Mouse (Mus musculus) limb, embryonic 13.5 days (tissue): Measurements from ENCODE around the gene Srprb. TPM values are rescaled to one million over a fixed set of nuclear protein-coding genes. Genes with fewer than 3 reads are reported as not detected.

Experiments
- ATAC-seq: fragments of 200-750 bp; cut with Nextera tagmentation; 2 replicates; pipeline ENCODE4 v1.8.0; 2017; ENCODE audit warnings: low read depth, moderate number of reproducible peaks, moderate TSS enrichment; ENCODE audit not compliant: low FRiP score
- H3K27ac ChIP-seq: fragments of 300-500 bp; sonication (generic); 2 replicates; pipeline ENCODE4 v1.5.1; 2015; ENCODE audit warnings: inconsistent platforms, mild to moderate bottlenecking, moderate library complexity
- H3K27me3 ChIP-seq: fragments of 300-500 bp; sonication (generic); 2 replicates; pipeline ENCODE4 v1.6.1; 2015; ENCODE audit warnings: mild to moderate bottlenecking, inconsistent platforms
- H3K36me3 ChIP-seq: fragments of 300-500 bp; sonication (generic); 2 replicates; pipeline ENCODE4 v1.6.1; 2015; ENCODE audit warnings: inconsistent platforms, mild to moderate bottlenecking, moderate library complexity
- H3K4me1 ChIP-seq: fragments of 300-500 bp; sonication (generic); 2 replicates; pipeline ENCODE4 v1.6.1; 2015; ENCODE audit warnings: inconsistent platforms
- H3K4me2 ChIP-seq: fragments of 300-500 bp; sonication (generic); replicated peaks from 2 replicates; pipeline ENCODE4 v1.6.1; 2015; ENCODE audit warnings: inconsistent platforms, mild to moderate bottlenecking, moderate library complexity
- H3K4me3 ChIP-seq: fragments of 300-500 bp; sonication (generic); 2 replicates; pipeline ENCODE4 v1.5.1; 2015; ENCODE audit warnings: moderate library complexity, mild to moderate bottlenecking, inconsistent platforms
- H3K9ac ChIP-seq: fragments of 300-500 bp; sonication (generic); 2 replicates; pipeline ENCODE4 v1.6.1; 2015; ENCODE audit warnings: mild to moderate bottlenecking, inconsistent platforms
- H3K9me3 ChIP-seq: fragments of 300-500 bp; sonication (generic); 2 replicates; pipeline ENCODE4 v1.6.1; 2016; ENCODE audit warnings: inconsistent platforms
- WGBS: fragments of 180-500 bp; shearing (Covaris S2); methylation state at CpG from one replicate; pipeline ENCODE4 v1.1.7; 2015; 5-methylcytosine and 5-hydroxymethylcytosine counted together
- polyA plus RNA-seq: library from polyadenylated mRNA; unstranded; fragments of >200 nt; fragmentation: Nextera tagmentation; extraction: Ambion mirVana; gene quantifications from 2 replicates; pipeline ENCODE4 v1.2.1, GENCODE M21; 2015

The Srprb gene
- polyA plus RNA-seq, 1 experiment from 2014 or later: 66.9 TPM

GRCm38 (mm10) chr9:103188416-103188815, 13.5 kb downstream of the Srprb start:
- Histone ChIP-seq H3K36me3 (peaks cover 59% of the 10 kb centered on the region), H3K9ac (no peak overlapping the region), H3K27ac (no peak overlapping the region), H3K27me3 (no peaks in the 10 kb centered on the region), H3K9me3 (no peaks in the 10 kb centered on the region), H3K4me3 (no peak overlapping the region), H3K4me2 (no peak overlapping the region), H3K4me1 (no peaks in the 10 kb centered on the region)
- 93% methylated on average over 4 of the region's 4 CpGs for WGBS
- no peak for ATAC-seq

- no peak for ATAC-seq
- Histone ChIP-seq H3K9ac (no peak overlapping the region; the same call in 1 of the 2 replicates), H3K9me3 (no peaks in the 10 kb centered on the region), H3K4me3 (no peak overlapping the region), H3K27ac (no peak overlapping the region), H3K4me2 (no peak overlapping the region), H3K36me3 (peaks cover 42% of the 10 kb centered on the region), H3K27me3 (no peaks in the 10 kb centered on the region), H3K4me1 (no peaks in the 10 kb centered on the region)
- 65% methylated on average over 9 of the region's 9 CpGs for WGBS
These were observed 15.2 kb downstream of the Srprb start for GRCm38 (mm10) chr9:103186747-103187146.

GRCm38 (mm10) chr9:103185946-103186345, 16.0 kb downstream of the Srprb start:
- Histone ChIP-seq H3K9ac (no peak overlapping the region), H3K4me2 (no peak overlapping the region), H3K36me3 (peaks cover 35% of the 10 kb centered on the region), H3K4me1 (peaks cover 1% of the 10 kb centered on the region; the same call in 1 of the 2 replicates), H3K27me3 (no peaks in the 10 kb centered on the region), H3K9me3 (no peaks in the 10 kb centered on the region), H3K4me3 (no peak overlapping the region), H3K27ac (no peak overlapping the region)
- 90% methylated on average over 8 of the region's 8 CpGs for WGBS
- no peak for ATAC-seq

GRCm38 (mm10) chr9:103184855-103185254, 17.1 kb downstream of the Srprb start:
- H3K27me3 ChIP-seq: no peaks in the 10 kb centered on the region
- H3K4me2 ChIP-seq: no peak overlapping the region
- 63% methylated on average over 4 of the region's 4 CpGs for WGBS
- H3K9me3 ChIP-seq: no peaks in the 10 kb centered on the region
- peaks cover 12% of the 10 kb centered on the region for H3K4me1 ChIP-seq
- H3K27ac ChIP-seq: no peak overlapping the region
- ATAC-seq: no peak
- H3K9ac ChIP-seq: no peak overlapping the region
- H3K4me3 ChIP-seq: no peak overlapping the region
- peaks cover 24% of the 10 kb centered on the region for H3K36me3 ChIP-seq

- ATAC-seq: no peak
- Histone ChIP-seq H3K36me3 (no peaks in the 10 kb centered on the region), H3K27me3 (no peaks in the 10 kb centered on the region), H3K4me3 (no peak overlapping the region), H3K9ac (no peak overlapping the region), H3K4me2 (no peak overlapping the region), H3K4me1 (peaks cover 12% of the 10 kb centered on the region), H3K27ac (no peak overlapping the region), H3K9me3 (no peaks in the 10 kb centered on the region)
- 88% methylated on average over 8 of the region's 8 CpGs for WGBS
These were observed 20.1 kb downstream of the Srprb start for GRCm38 (mm10) chr9:103181886-103182285.

- WGBS: 2% methylated on average over 20 of the region's 20 CpGs
These were observed 21.0 kb downstream of the Srprb start for GRCm38 (mm10) chr9:103180807-103181565.

GRCm38 (mm10) chr9:103180303-103180702, 21.6 kb downstream of the Srprb start:
- peak overlapping the region; percentile 70 for H3K9ac ChIP-seq
- peak overlapping the region; percentile 72 for H3K4me2 ChIP-seq
- peaks cover 12% of the 10 kb centered on the region for H3K4me1 ChIP-seq
- no peaks in the 10 kb centered on the region for H3K36me3 ChIP-seq
- H3K27me3 ChIP-seq: no peaks in the 10 kb centered on the region
- no peak for ATAC-seq
- WGBS: 72% methylated on average over 3 of the region's 3 CpGs
- H3K27ac ChIP-seq: 0 out of 2 replicates have a peak overlapping the region, but pooled peaks have one; percentile 52
- H3K9me3 ChIP-seq: no peaks in the 10 kb centered on the region
- peak overlapping the region; percentile 51 for H3K4me3 ChIP-seq

More at GRCm38 (mm10) chr9:103180807-103181565, 21.0 kb downstream of the Srprb start:
- Histone ChIP-seq H3K4me1 (peaks cover 12% of the 10 kb centered on the region), H3K27ac (peak overlapping the region; percentile 52; the same call in 1 of the 2 replicates), H3K36me3 (no peaks in the 10 kb centered on the region), H3K4me2 (peak overlapping the region; percentile 72), H3K27me3 (no peaks in the 10 kb centered on the region), H3K9me3 (no peaks in the 10 kb centered on the region), H3K4me3 (peak overlapping the region; percentile 51), H3K9ac (peak overlapping the region; percentile 70)
- ATAC-seq: peak; percentile 95

- 95% methylated on average over 7 of the region's 7 CpGs for WGBS
These were observed 26.2 kb downstream of the Srprb start for GRCm38 (mm10) chr9:103175692-103176091.

GRCm38 (mm10) chr9:103174771-103175519, 27.0 kb downstream of the Srprb start:
- Histone ChIP-seq H3K4me1 (peaks cover under 1% of the 10 kb centered on the region; the same call in 1 of the 2 replicates), H3K27ac (no peak overlapping the region), H3K4me3 (no peak overlapping the region), H3K9ac (no peak overlapping the region), H3K36me3 (no peaks in the 10 kb centered on the region), H3K4me2 (no peak overlapping the region), H3K9me3 (no peaks in the 10 kb centered on the region), H3K27me3 (no peaks in the 10 kb centered on the region)
- WGBS: 59% methylated on average over 6 of the region's 6 CpGs
- ATAC-seq: no peak

More at GRCm38 (mm10) chr9:103175692-103176091, 26.2 kb downstream of the Srprb start:
- Histone ChIP-seq H3K4me2 (no peak overlapping the region), H3K9ac (no peak overlapping the region), H3K4me1 (peaks cover 8% of the 10 kb centered on the region), H3K9me3 (no peaks in the 10 kb centered on the region), H3K27ac (no peak overlapping the region), H3K27me3 (no peaks in the 10 kb centered on the region), H3K4me3 (no peak overlapping the region), H3K36me3 (no peaks in the 10 kb centered on the region)
- no peak for ATAC-seq

GRCm38 (mm10) chr9:103168771-103169170, 33.2 kb downstream of the Srprb start:
- Histone ChIP-seq H3K9ac (no peak overlapping the region), H3K9me3 (no peaks in the 10 kb centered on the region), H3K4me2 (no peak overlapping the region), H3K4me3 (no peak overlapping the region), H3K36me3 (no peaks in the 10 kb centered on the region), H3K4me1 (no peaks in the 10 kb centered on the region), H3K27me3 (no peaks in the 10 kb centered on the region), H3K27ac (no peak overlapping the region)
- WGBS: 38% methylated on average over 7 of the region's 7 CpGs
- no peak for ATAC-seq

- no peaks in the 10 kb centered on the region for H3K36me3 ChIP-seq
- no peak overlapping the region for H3K9ac ChIP-seq
- no peak for ATAC-seq
- H3K27me3 ChIP-seq: no peaks in the 10 kb centered on the region
- H3K4me2 ChIP-seq: no peak overlapping the region
- H3K4me3 ChIP-seq: no peak overlapping the region
- H3K4me1 ChIP-seq: peaks cover 7% of the 10 kb centered on the region; the same call in 1 of the 2 replicates
- 80% methylated on average over 6 of the region's 6 CpGs for whole genome bisulfite sequencing
- no peaks in the 10 kb centered on the region for H3K9me3 ChIP-seq
- H3K27ac ChIP-seq: no peak overlapping the region
These were observed 33.9 kb downstream of the Srprb start for GRCm38 (mm10) chr9:103168046-103168445.

GRCm38 (mm10) chr9:103163806-103164205, 38.1 kb downstream of the Srprb start:
- Histone ChIP-seq H3K36me3 (no peaks in the 10 kb centered on the region), H3K4me1 (peaks cover 10% of the 10 kb centered on the region; the same call in 1 of the 2 replicates), H3K9ac (no peak overlapping the region), H3K4me3 (no peak overlapping the region), H3K27me3 (no peaks in the 10 kb centered on the region), H3K9me3 (no peaks in the 10 kb centered on the region), H3K27ac (no peak overlapping the region), H3K4me2 (no peak overlapping the region)
- no peak for ATAC-seq
- whole genome bisulfite sequencing: 78% methylated on average over 15 of the region's 15 CpGs
